ENCODE assay signal across 38 mouse cellular contexts in genomic region chr5:129664090-129664489, GRCm38 (mm10). TPM values are rescaled to one million over a fixed set of nuclear protein-coding genes. Genes with fewer than 3 reads are reported as not detected.
"Had no signal": no experiment of that assay in that cellular context is flagged by ENCODE, and none has a peak within 500 bp of the region (broad histone marks: within the 10 kb centered on the region; RNA-seq: fewer than 3 reads in every experiment).

No protein-coding gene starts in this region.

- H3K4me2 ChIP-seq: heart, embryonic 11.5 days; heart, embryonic 13.5 days; heart, embryonic 15.5 days; hindbrain, embryonic 12.5 days; hindbrain, embryonic 14.5 days; intestine, embryonic 15.5 days; limb, embryonic 12.5 days; liver, embryonic 11.5 days had no signal

- H3K9ac ChIP-seq: heart, embryonic 13.5 days; heart, embryonic 15.5 days; hindbrain, embryonic 12.5 days; hindbrain, embryonic 14.5 days; intestine, embryonic 15.5 days; limb, embryonic 12.5 days; liver, embryonic 14.5 days had no signal

- DNase-seq: gastrocnemius, adult 2 months; gastrocnemius, postnatal 10 days; gastrocnemius, postnatal 25 days; heart, adult 2 months; heart, postnatal 14 days; heart, postnatal 36 days; kidney, adult 18-20 months; kidney, adult 8-10 months; kidney, postnatal 10 days; kidney, postnatal 25 days; kidney, postnatal 4 days; liver had no signal

- H3K9me3 ChIP-seq: heart, embryonic 13.5 days; heart, embryonic 15.5 days; hindbrain, embryonic 10.5 days; hindbrain, embryonic 12.5 days; intestine, embryonic 15.5 days; limb, embryonic 10.5 days; limb, embryonic 12.5 days had no signal

- H3K27me3 ChIP-seq: heart, embryonic 13.5 days; heart, embryonic 15.5 days; hindbrain, embryonic 12.5 days; intestine, embryonic 15.5 days; limb, embryonic 12.5 days had no signal

- ATAC-seq: hindbrain, embryonic 16.5 days; inflammation-experienced regulatory T-cells, adult 6 months; intestine, embryonic 15.5 days; intestine, postnatal 0 days had no signal

- H3K27ac ChIP-seq: gastrocnemius, adult 2 months; heart, adult 2 months; heart, embryonic 13.5 days; heart, embryonic 15.5 days; hindbrain, embryonic 10.5 days; hindbrain, embryonic 12.5 days; hindbrain, embryonic 14.5 days; intestine, embryonic 15.5 days; layer of hippocampus, adult 2 months; left cerebral cortex, adult 2 months; limb, embryonic 10.5 days; limb, embryonic 12.5 days; liver, embryonic 14.5 days had no signal

- H3K4me3 ChIP-seq: gastrocnemius, adult 2 months; heart, adult 2 months; heart, embryonic 13.5 days; heart, embryonic 15.5 days; hindbrain, embryonic 10.5 days; hindbrain, embryonic 12.5 days; intestine, embryonic 15.5 days; layer of hippocampus, adult 2 months; left cerebral cortex, adult 2 months; limb, embryonic 10.5 days; limb, embryonic 12.5 days had no signal

RNA-seq across cellular contexts. Expression of gene Sept14, which starts 44.2 kb away (rescaled TPM):
- total RNA-seq: gastrocnemius, adult 2 months; gastrocnemius, postnatal 10 days; gastrocnemius, postnatal 25 days; gastrocnemius, postnatal 4 days; granulocyte monocyte progenitor cell, adult 5-6 weeks; heart, adult 2 months; heart, postnatal 14 days; heart, postnatal 36 days; layer of hippocampus, adult 2 months; layer of hippocampus, postnatal 10 days; layer of hippocampus, postnatal 25 days; left cerebral cortex, adult 2 months; left cerebral cortex, postnatal 14 days; left cerebral cortex, postnatal 36 days had no signal
- polyA plus RNA-seq: heart, adult 2 months; heart, embryonic 11.5 days; heart, embryonic 13.5 days; heart, embryonic 15.5 days; heart, postnatal 0 days; hindbrain, embryonic 10.5 days; hindbrain, embryonic 12.5 days; hindbrain, embryonic 14.5 days; hindbrain, embryonic 16.5 days; inflammation-experienced regulatory T-cells, adult 6 months; intestine, embryonic 15.5 days; intestine, postnatal 0 days; kidney, embryonic 14.5 days; kidney, embryonic 16.5 days; limb, embryonic 10.5 days; limb, embryonic 12.5 days; limb, embryonic 14.5 days; liver, embryonic 11.5 days; liver, embryonic 14.5 days had no signal
